Mouse (Mus musculus): Measurements from ENCODE around the gene 4930404H24Rik.

GRCm38 (mm10) chr2:153492179-153492517 lies 442 bp upstream of the 4930404H24Rik start:
- TF ChIP-seq POLR2A (IDR thresholded peaks at IDR 0.05; ENCODE audit: low read depth, low read length), result 0 out of 2 replicates have a peak, but pooled peaks have one; percentile 2
- no peak for TF ChIP-seq CTCF (IDR thresholded peaks at IDR 0.05; ENCODE audit: extremely low read depth, insufficient read length, insufficient replicate concordance, low read depth, low read length)
